Mouse (Mus musculus) kidney, adult 2 months (tissue): ENCODE results near the gene Lgals9. TPM values are rescaled to one million over a fixed set of nuclear protein-coding genes. Genes with fewer than 3 reads are reported as not detected.

Experiments used
- DNase-seq: peaks from one replicate; pipeline ENCODE4 v3.0.0; 2021
- H3K27ac ChIP-seq: fragments of 200-500 bp; 2 replicates; pipeline ENCODE4 v1.5.1; 2012; ENCODE audit warnings: low read depth, low read length, control low read depth, inconsistent platforms; ENCODE audit not compliant: insufficient read depth
- H3K27me3 ChIP-seq: fragments of 200-500 bp; replicated peaks from 2 replicates; pipeline ENCODE4 v1.6.1; 2012; ENCODE audit warnings: mild to moderate bottlenecking, moderate library complexity, low read length, inconsistent platforms; ENCODE audit not compliant: control insufficient read depth, insufficient read depth
- H3K36me3 ChIP-seq: fragments of 200-500 bp; 2 replicates; pipeline ENCODE4 v1.6.1; 2012; ENCODE audit warnings: mild to moderate bottlenecking, moderate library complexity, low read length, inconsistent platforms; ENCODE audit not compliant: control insufficient read depth, insufficient read depth
- H3K4me1 ChIP-seq: fragments of 200-500 bp; 2 replicates; pipeline ENCODE4 v1.6.1; 2011; ENCODE audit warnings: low read length; ENCODE audit not compliant: control insufficient read depth, insufficient read depth
- H3K4me3 ChIP-seq: fragments of 200-500 bp; 2 replicates; pipeline ENCODE4 v1.5.1; 2011; ENCODE audit warnings: mild to moderate bottlenecking, low read depth, low read length, control low read depth; ENCODE audit not compliant: insufficient read depth
- CTCF ChIP-seq: fragments of 200-500 bp; conservative IDR thresholded peaks from 2 replicates; pipeline ENCODE4 v1.5.1; 2011; ENCODE audit warnings: low read depth, mild to moderate bottlenecking, control low read depth, low read length, moderate library complexity, mixed read lengths; ENCODE audit not compliant: insufficient read depth, insufficient read length
- POLR2A ChIP-seq: fragments of 200-500 bp; IDR thresholded peaks from one replicate; pipeline ENCODE4 v1.6.1; 2011; ENCODE audit warnings: low read depth, low read length, control low read depth
- WGBS: fragments of 180-500 bp; shearing (Covaris S2); methylation state at CpG from one replicate; pipeline ENCODE4 v1.1.7; 2018; 5-methylcytosine and 5-hydroxymethylcytosine counted together
- polyA plus RNA-seq: library from polyadenylated mRNA; depleted of rRNA; stranded (reverse); fragments of >200 nt; gene quantifications from 2 replicates; pipeline ENCODE4 v1.2.3, GENCODE M21; 2012

Gene Lgals9
- polyA plus RNA-seq, 1 experiment, result 63.4 TPM

DNA sequence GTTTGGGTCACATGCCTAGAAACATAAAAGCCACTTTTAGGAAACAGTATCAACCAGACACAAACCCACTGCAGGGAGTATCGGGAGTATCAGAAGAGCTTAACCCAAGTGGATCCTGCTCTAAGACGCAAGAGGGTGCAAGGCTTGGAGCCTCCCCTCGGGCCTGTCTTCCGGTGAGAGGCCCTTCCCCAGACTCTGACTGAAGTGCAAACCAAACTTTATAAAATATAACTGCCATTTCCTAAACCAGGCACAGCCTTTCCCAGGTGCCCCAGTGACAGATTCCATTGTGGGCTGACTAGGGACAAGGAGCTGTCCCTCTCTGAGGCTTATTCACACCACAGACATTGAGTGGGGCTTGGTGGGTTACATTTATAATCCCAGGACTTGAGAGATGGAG lies 38.1 kb upstream of the Lgals9 start:
- no peaks in the 10 kb centered on the region for H3K4me1 ChIP-seq
- H3K27ac ChIP-seq, result peak overlapping the region; percentile 57
- 48% methylated on average over 4 of the region's 4 CpGs for WGBS
- TF ChIP-seq CTCF, result no peak
- TF ChIP-seq POLR2A, result no peak
- H3K27me3 ChIP-seq, result no peaks in the 10 kb centered on the region
- DNase-seq, result no peak
- H3K36me3 ChIP-seq, result no peaks in the 10 kb centered on the region
- no peak overlapping the region for H3K4me3 ChIP-seq

GRCm38 (mm10) chr11:79020535-79021045 lies 35.8 kb upstream of the Lgals9 start:
- Histone ChIP-seq H3K36me3 (no peaks in the 10 kb centered on the region), H3K4me3 (no peak overlapping the region), H3K27me3 (no peaks in the 10 kb centered on the region), H3K4me1 (no peaks in the 10 kb centered on the region), H3K27ac (no peak overlapping the region)
- 77% methylated on average over 21 of the region's 21 CpGs for WGBS
- TF ChIP-seq POLR2A (no peak), CTCF (no peak)
- DNase-seq, result no peak

- H3K4me3 ChIP-seq, result no peak overlapping the region
- no peaks in the 10 kb centered on the region for H3K4me1 ChIP-seq
- DNase-seq, result peak; percentile 39
- TF ChIP-seq POLR2A (no peak), CTCF (peak; percentile 58)
- no peak overlapping the region for H3K27ac ChIP-seq
- WGBS, result 78% methylated on average over 17 of the region's 17 CpGs
- H3K27me3 ChIP-seq, result no peaks in the 10 kb centered on the region
- no peaks in the 10 kb centered on the region for H3K36me3 ChIP-seq
Observed at GRCm38 (mm10) chr11:79019839-79020534, 35.2 kb upstream of the Lgals9 start.

GRCm38 (mm10) chr11:79018954-79019704 lies 34.4 kb upstream of the Lgals9 start:
- DNase-seq, result peak; percentile 70
- no peak overlapping the region for H3K4me3 ChIP-seq
- no peaks in the 10 kb centered on the region for H3K4me1 ChIP-seq
- H3K27ac ChIP-seq, result no peak overlapping the region
- no peaks in the 10 kb centered on the region for H3K27me3 ChIP-seq
- no peaks in the 10 kb centered on the region for H3K36me3 ChIP-seq
- no peak for TF ChIP-seq POLR2A
- peak; percentile 79 for TF ChIP-seq CTCF
- WGBS, result 59% methylated on average over 11 of the region's 11 CpGs

- Histone ChIP-seq H3K36me3 (no peaks in the 10 kb centered on the region), H3K4me3 (no peak overlapping the region), H3K27me3 (no peaks in the 10 kb centered on the region), H3K27ac (no peak overlapping the region), H3K4me1 (no peaks in the 10 kb centered on the region)
- no peak for DNase-seq
- WGBS, result 87% methylated on average over 7 of the region's 7 CpGs
- TF ChIP-seq POLR2A (no peak), CTCF (no peak)
Observed at GRCm38 (mm10) chr11:79017161-79017606, 32.4 kb upstream of the Lgals9 start.

DNA sequence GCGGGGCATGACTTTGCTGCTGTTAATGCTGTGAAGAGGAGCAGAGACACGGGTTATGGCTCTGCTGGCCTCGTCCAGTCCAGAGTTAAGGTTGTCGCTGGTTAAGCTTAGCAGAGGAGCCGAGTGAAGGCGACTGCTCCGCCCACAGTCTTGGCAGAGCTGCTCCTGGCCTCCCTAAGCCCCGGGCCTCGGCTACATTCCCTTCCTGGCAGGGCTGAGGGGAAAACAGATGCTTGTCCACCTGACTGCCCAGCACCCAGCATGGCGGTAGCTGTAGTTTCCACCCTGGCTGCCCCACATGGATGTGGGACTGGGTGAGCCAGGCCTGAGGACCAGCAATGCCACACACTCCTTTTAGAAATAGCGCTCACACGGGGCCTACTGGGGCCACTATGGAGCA lies 31.5 kb upstream of the Lgals9 start:
- H3K36me3 ChIP-seq, result no peaks in the 10 kb centered on the region
- H3K4me1 ChIP-seq, result no peaks in the 10 kb centered on the region
- no peaks in the 10 kb centered on the region for H3K27me3 ChIP-seq
- H3K27ac ChIP-seq, result no peak overlapping the region
- TF ChIP-seq POLR2A (no peak), CTCF (no peak)
- DNase-seq, result no peak
- H3K4me3 ChIP-seq, result no peak overlapping the region
- WGBS, result 58% methylated on average over 12 of the region's 12 CpGs

- Histone ChIP-seq H3K4me1 (no peaks in the 10 kb centered on the region), H3K36me3 (no peaks in the 10 kb centered on the region), H3K27ac (no peak overlapping the region), H3K4me3 (no peak overlapping the region), H3K27me3 (no peaks in the 10 kb centered on the region)
- DNase-seq, result no peak
- no peak for TF ChIP-seq CTCF
- no peak for TF ChIP-seq POLR2A
- WGBS, result 88% methylated on average over 24 of the region's 24 CpGs
Observed at GRCm38 (mm10) chr11:79015660-79016215, 31.0 kb upstream of the Lgals9 start.
